Mouse (Mus musculus): Measurements from ENCODE around the gene Anp32e. TPM values are rescaled to one million over a fixed set of nuclear protein-coding genes. Genes with fewer than 3 reads are reported as not detected.
"Not testable (repeated sequence)": the region's sequence is repeated elsewhere in the genome, so short reads cannot be mapped to it uniquely, and the experiment has no call there.

The Anp32e gene
- 10 to 100 TPM; 73.8 to 73.9 TPM for total RNA-seq (2021)

- DNase-seq (ENCODE audit: extremely low spot score in 1 of 2, low spot score in 1 of 2), result peak; percentile 90 to 91
Observed at GRCm38 (mm10) chr3:95928658-95929503, at the start of gene Anp32e. Gene Anp32e (plus strand): TSS chr3:95929246.

DNA sequence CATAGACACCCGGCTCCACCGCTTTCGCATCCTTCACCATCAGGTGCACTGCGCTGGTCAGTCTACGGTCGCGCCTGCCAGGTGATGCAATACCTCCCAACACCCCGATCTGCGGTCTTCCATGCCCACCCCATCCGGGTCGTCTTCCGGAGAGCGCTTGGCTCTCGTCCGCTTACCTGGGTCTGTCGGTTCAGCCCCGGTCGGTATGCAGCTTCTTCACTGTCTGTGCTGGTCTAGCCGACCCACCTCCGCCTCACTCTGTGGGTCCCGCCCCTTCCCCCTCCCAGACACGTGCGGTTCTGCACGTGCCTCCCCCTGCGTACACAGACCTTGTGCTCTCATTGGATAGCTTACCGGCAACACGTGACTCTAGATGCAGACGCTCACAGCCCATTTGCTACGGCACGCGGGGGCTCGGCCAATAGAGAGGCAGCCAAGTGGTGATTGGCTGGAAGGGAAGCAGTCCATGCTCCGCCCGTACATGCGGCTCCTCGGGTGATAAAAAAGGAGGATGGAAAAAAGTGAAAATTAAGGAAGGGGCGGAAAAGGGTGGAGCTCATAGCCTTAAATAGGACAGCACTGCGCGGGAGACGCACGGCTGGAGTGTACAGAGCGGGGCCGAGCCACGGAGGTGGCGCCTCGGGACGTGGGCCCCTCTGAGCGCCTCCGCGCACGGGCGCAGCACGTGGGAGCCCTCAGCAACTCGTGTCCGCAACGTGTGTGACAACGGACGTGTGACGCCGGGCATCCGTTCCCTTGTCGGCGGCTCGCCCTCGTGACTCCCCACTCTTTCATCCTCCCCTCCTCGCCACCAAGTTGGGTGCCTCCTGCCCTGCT, 46.8 kb upstream of the Anp32e start, which contains the start of gene Ciart:
Ciart (minus strand) TSS at position 273 of the 837 bp plus-strand sequence.
- peak; percentile 76 to 85 for DNase-seq (ENCODE audit: extremely low spot score in 1 of 2, low spot score in 1 of 2)

DNA sequence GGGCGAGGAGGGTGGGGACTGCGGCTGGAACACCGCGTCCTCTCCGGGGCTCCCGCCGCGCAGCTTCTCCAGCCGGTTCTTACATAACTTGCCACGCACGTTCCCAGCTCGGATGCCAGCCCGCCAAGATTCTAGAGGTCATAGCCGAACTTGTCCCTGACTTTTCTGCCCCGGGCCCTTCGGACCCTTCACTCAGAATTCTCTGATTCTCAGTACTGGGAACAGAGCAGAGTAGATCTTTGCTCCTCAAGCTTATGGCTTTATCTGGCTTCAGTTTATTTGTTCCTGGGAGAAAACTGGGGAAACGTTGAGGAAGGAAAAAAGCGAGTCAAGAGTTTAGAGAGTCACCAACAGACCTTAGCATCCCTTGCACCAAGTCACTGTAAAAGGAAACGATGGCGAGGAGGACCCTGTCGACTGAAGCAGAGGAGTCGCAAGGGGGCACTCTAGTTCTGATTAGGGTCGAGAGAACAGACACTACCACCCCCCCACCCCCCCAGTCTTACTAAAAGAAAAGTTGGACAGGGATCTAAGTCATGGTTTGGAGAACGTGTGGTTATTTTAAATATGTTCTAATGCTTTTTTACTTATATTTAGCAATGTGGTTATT, 46.1 kb upstream of the Anp32e start:
- peak in 1 of 2 experiments; percentile 78 for DNase-seq (ENCODE audit: extremely low spot score in 1 of 2, low spot score in 1 of 2)

GRCm38 (mm10) chr3:95884400-95884799, 44.6 kb upstream of the Anp32e start:
- no peak for DNase-seq (ENCODE audit: extremely low spot score in 1 of 2, low spot score in 1 of 2)

DNA sequence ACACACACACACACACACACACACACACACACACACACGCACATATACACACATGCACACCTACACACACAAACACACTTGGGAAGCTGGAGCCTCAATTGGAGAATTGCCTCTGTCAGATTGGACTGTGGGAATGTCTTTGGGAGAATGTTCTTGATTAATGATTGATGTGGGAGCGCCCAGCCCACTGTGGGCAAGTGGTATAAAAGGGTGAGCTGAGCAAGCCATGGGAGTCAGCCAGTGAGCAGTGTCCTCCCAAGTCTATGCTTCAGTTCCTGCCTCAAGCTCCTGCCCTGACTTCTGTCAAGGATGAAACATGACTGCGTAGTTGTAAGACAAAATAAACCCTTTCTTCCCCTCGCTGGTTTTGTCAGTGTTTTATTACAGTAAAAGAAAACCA, 41.5 kb upstream of the Anp32e start:
- DNase-seq (ENCODE audit: extremely low spot score in 1 of 2, low spot score in 1 of 2), result no peak

DNA sequence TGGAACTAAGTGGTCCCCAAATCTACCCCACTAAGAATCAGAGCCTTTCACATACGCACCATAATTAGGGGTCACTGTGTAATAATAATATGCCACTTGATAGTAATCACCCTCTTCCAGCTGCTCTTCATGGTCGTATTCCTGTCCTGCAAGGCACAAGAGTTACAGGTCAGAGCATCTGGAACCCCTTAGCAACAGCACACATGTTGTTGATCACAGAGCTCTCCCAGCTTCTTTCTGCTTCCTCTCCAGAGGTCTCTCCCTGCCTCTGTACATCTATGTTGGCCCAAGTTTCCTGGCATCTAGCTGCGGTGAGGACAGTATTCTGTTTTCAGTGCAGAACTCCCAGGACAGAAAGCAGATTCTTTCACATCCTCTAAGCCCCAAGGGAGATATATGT, 39.4 kb upstream of the Anp32e start:
- DNase-seq (ENCODE audit: extremely low spot score in 1 of 2, low spot score in 1 of 2), result no peak

- DNase-seq (ENCODE audit: extremely low spot score in 1 of 2, low spot score in 1 of 2), result no peak
Observed at GRCm38 (mm10) chr3:95891211-95892065, 37.6 kb upstream of the Anp32e start, which contains the start of gene BC028528. Gene BC028528 (minus strand): TSS chr3:95892005.

DNA sequence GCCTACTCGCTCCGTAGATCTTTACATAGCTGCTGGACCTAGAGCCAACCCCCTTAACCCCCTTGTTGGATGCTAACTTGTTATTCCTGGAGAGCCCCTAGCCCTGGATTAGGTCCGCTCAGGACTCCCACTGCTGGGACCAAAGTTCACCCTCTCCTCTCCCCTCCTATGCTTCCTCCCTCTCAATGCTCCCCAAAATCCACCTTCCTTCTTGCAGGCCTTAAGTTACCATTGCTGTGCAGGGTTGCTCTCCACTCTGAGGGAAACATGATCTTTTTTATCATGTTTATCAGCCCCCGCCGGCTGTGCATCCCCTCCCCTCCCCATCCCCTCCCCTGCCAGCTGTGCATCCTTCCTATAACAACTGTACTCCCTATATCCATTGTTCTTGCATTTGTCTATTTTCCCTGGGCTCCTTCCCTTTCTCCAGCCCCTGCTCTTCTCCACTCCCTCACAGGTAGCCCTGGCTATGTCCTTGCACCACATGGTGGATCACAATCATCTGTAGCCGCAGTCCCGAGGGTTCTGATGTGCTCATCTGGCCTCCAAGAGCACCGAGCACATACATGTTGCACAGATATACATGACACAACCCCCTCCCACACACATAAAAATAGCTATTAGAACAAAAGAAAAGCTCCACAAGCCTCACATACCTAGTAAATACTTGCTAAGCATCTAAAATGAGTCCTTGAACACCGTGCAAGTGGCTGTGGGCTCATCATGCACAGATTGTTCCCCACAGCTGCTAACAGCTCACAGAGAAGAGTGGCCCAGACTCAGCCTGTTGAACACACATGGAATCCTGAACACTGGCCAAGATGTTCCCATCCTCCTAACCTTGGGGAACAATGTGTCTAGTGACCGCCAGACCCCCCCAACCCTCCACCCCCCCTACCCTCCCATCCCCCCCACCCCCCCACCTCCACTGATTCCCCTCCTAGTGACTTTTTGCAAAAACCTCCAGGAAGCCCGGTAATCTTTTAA, 36.7 kb upstream of the Anp32e start:
- no peak for DNase-seq (ENCODE audit: extremely low spot score in 1 of 2, low spot score in 1 of 2)

DNA sequence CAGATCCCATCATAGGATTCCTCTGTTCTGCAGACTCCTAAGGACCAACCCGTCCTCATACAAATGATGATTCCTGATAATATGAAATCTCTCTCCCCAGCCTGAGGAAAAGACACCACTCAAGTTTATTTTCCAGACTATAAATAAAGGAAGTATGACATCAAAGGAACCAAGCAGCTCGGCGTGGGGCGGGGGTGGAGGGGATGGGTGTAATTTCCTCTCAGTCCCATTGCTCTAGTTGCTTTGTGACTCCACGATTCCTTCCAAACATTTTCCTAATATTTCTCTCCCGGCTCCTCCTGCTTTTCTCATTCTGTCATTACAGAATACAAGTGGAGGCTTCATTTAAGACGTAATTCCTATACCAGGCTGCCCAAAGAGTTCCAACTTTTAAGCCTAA, 35.9 kb upstream of the Anp32e start:
- no peak for DNase-seq (ENCODE audit: extremely low spot score in 1 of 2, low spot score in 1 of 2)

- peak; percentile 77 to 81 for DNase-seq (ENCODE audit: extremely low spot score in 1 of 2, low spot score in 1 of 2)
Observed at GRCm38 (mm10) chr3:95893606-95894316, 35.3 kb upstream of the Anp32e start, which contains the start of gene Aph1a. Gene Aph1a (plus strand): TSS chr3:95893969.

GRCm38 (mm10) chr3:95894317-95895160, 34.5 kb upstream of the Anp32e start:
- DNase-seq (ENCODE audit: extremely low spot score in 1 of 2, low spot score in 1 of 2), result peak; percentile 29 to 34

GRCm38 (mm10) chr3:95895501-95895900, 33.5 kb upstream of the Anp32e start:
- not testable (repeated sequence) for DNase-seq (ENCODE audit: extremely low spot score in 1 of 2, low spot score in 1 of 2)

- no peak for DNase-seq (ENCODE audit: extremely low spot score in 1 of 2, low spot score in 1 of 2)
Observed at GRCm38 (mm10) chr3:95899800-95900524, 29.1 kb upstream of the Anp32e start.

GRCm38 (mm10) chr3:95901616-95902372, 27.3 kb upstream of the Anp32e start:
- no peak for DNase-seq (ENCODE audit: extremely low spot score in 1 of 2, low spot score in 1 of 2)

DNA sequence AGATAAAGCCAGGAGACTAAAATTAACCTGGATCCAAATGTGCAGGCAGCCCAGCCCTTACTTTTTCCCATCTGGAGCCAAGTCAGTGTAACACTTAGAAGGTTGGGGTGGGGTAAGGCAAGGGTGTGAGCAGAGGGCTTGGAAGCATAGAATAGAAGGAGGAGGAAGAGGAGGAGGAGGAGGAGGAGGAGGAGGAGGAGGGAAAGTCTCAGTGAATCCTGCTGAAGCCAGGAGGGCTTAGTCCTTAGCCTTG, 26.7 kb upstream of the Anp32e start:
- DNase-seq (ENCODE audit: extremely low spot score in 1 of 2, low spot score in 1 of 2), result no peak

DNA sequence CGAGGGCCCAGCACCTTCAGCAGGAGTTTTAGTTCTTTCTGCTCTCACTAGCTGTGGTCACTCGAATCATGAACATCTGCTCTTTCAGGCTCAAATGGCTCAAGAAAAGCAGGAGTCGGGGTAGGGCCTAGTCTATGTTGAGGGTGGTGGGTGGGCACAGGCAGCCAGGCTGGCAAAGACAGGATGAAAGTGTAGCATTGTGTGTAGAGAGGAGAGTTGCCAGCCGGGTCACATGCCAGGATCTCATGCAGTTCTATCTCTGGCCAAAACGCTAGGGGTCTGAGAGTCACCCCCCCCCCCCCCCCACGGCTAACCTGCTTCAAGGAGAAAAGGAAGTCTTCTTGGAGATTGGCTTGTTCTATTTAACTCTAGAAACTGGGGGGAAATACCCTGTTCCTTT, 26.4 kb upstream of the Anp32e start:
- DNase-seq (ENCODE audit: extremely low spot score in 1 of 2, low spot score in 1 of 2), result no peak

Measured in layer of hippocampus, postnatal 25 days (tissue).